In the genomic region with DNA sequence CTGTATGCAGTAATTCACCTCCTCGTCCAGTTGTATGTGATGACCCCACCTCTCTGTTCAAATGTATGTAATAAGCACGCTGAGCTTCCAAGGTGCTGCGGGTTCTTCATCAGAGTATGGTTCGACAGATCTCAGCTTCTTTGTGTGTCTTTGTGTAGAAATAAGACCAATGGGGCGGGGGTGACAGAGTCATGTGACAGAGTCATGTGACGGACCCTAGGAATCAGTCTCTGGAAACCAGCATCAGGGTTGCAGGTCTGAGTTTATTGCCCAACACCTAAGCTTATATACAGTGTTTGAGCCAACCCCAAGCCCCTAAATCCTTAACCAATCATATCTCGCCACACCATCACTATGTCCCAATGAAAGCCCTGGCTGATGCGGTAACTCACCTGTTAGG, we compare ENCODE assay signal across 24 mouse cellular contexts.
"Had no signal": no experiment of that assay in that cellular context is flagged by ENCODE, and none has a peak within 500 bp of the region (broad histone marks: within the 10 kb centered on the region; RNA-seq: fewer than 3 reads in every experiment).

No protein-coding gene starts in this region.

- H3K9ac ChIP-seq: heart, embryonic 12.5 days; hindbrain, embryonic 12.5 days; hindbrain, embryonic 14.5 days; intestine, embryonic 15.5 days; limb, embryonic 12.5 days; liver, embryonic 13.5 days had no signal

- H3K4me3 ChIP-seq: gastrocnemius, adult 2 months; heart, embryonic 10.5 days; heart, embryonic 12.5 days; hindbrain, embryonic 10.5 days; hindbrain, embryonic 12.5 days; intestine, embryonic 15.5 days; layer of hippocampus, adult 2 months; left cerebral cortex, adult 2 months; limb, embryonic 10.5 days; limb, embryonic 12.5 days; liver, embryonic 13.5 days had no signal

- H3K4me2 ChIP-seq: heart, embryonic 12.5 days; hindbrain, embryonic 12.5 days; hindbrain, embryonic 14.5 days; intestine, embryonic 15.5 days; limb, embryonic 12.5 days; liver, embryonic 11.5 days; liver, embryonic 13.5 days had no signal

- DNase-seq: gastrocnemius, adult 2 months; gastrocnemius, postnatal 10 days; gastrocnemius, postnatal 25 days; heart, adult 18-20 months; heart, postnatal 10 days; heart, postnatal 4 days; kidney, adult 18-20 months; kidney, adult 8-10 months; kidney, postnatal 10 days; kidney, postnatal 25 days; kidney, postnatal 4 days; liver; liver, embryonic 13.5 days had no signal

- H3K27ac ChIP-seq: gastrocnemius, adult 2 months; heart, embryonic 10.5 days; hindbrain, embryonic 10.5 days; hindbrain, embryonic 12.5 days; hindbrain, embryonic 14.5 days; intestine, embryonic 15.5 days; layer of hippocampus, adult 2 months; left cerebral cortex, adult 2 months; limb, embryonic 10.5 days; limb, embryonic 12.5 days; liver, embryonic 13.5 days had no signal

- H3K36me3 ChIP-seq: heart, embryonic 10.5 days; heart, embryonic 12.5 days; hindbrain, embryonic 10.5 days; hindbrain, embryonic 12.5 days; intestine, embryonic 15.5 days; limb, embryonic 10.5 days; limb, embryonic 12.5 days; liver, embryonic 13.5 days had no signal

- H3K4me1 ChIP-seq: heart, embryonic 10.5 days; heart, embryonic 12.5 days; intestine, embryonic 15.5 days; limb, embryonic 12.5 days had no signal

- H3K9me3 ChIP-seq: heart, embryonic 10.5 days; heart, embryonic 12.5 days; hindbrain, embryonic 10.5 days; hindbrain, embryonic 12.5 days; intestine, embryonic 15.5 days; limb, embryonic 10.5 days; limb, embryonic 12.5 days; liver, embryonic 13.5 days had no signal

- H3K27me3 ChIP-seq: intestine, embryonic 15.5 days had no signal
